Mouse (Mus musculus) right cerebral cortex, postnatal 14 days (tissue): ENCODE data around the gene Exoc4.

Experiments
- DNase-seq: peaks from one replicate; pipeline ENCODE4 v3.0.0; 2022

Exoc4 gene

GRCm38 (mm10) chr6:33322849-33323248, 74.0 kb downstream of the Exoc4 start:
- no peak for DNase-seq

- DNase-seq = no peak
Observed at GRCm38 (mm10) chr6:33323386-33323785, 74.5 kb downstream of the Exoc4 start.

- no peak for DNase-seq
Observed at GRCm38 (mm10) chr6:33328326-33328725, 79.4 kb downstream of the Exoc4 start.

GRCm38 (mm10) chr6:33347088-33347775, 98.3 kb downstream of the Exoc4 start:
- no peak for DNase-seq

- DNase-seq = peak; percentile 17
Observed at GRCm38 (mm10) chr6:33361613-33362012, 112.7 kb downstream of the Exoc4 start.

GRCm38 (mm10) chr6:33380517-33380916, 131.6 kb downstream of the Exoc4 start:
- no peak for DNase-seq

- DNase-seq = no peak
Observed at GRCm38 (mm10) chr6:33382176-33382575, 133.3 kb downstream of the Exoc4 start.

GRCm38 (mm10) chr6:33392020-33392419, 143.1 kb downstream of the Exoc4 start:
- no peak for DNase-seq

GRCm38 (mm10) chr6:33399491-33399890, 150.6 kb downstream of the Exoc4 start:
- DNase-seq = no peak

GRCm38 (mm10) chr6:33401161-33401560, 152.3 kb downstream of the Exoc4 start:
- no peak for DNase-seq

GRCm38 (mm10) chr6:33405562-33406275, 156.8 kb downstream of the Exoc4 start:
- no peak for DNase-seq

- no peak for DNase-seq
Observed at GRCm38 (mm10) chr6:33409586-33409985, 160.7 kb downstream of the Exoc4 start.

- no peak for DNase-seq
Observed at GRCm38 (mm10) chr6:33425007-33425406, 176.1 kb downstream of the Exoc4 start.

GRCm38 (mm10) chr6:33431207-33431787, 182.4 kb downstream of the Exoc4 start:
- DNase-seq = no peak

GRCm38 (mm10) chr6:33440508-33440907, 191.6 kb downstream of the Exoc4 start:
- DNase-seq = no peak

- DNase-seq = no peak
Observed at GRCm38 (mm10) chr6:33453810-33454209, 204.9 kb downstream of the Exoc4 start.

- DNase-seq = no peak
Observed at GRCm38 (mm10) chr6:33454354-33454753, 205.5 kb downstream of the Exoc4 start.

GRCm38 (mm10) chr6:33455238-33455637, 206.4 kb downstream of the Exoc4 start:
- DNase-seq = no peak

GRCm38 (mm10) chr6:33464862-33465261, 216.0 kb downstream of the Exoc4 start:
- DNase-seq = no peak

GRCm38 (mm10) chr6:33465392-33465791, 216.5 kb downstream of the Exoc4 start:
- no peak for DNase-seq

- DNase-seq = no peak
Observed at GRCm38 (mm10) chr6:33466168-33466839, 217.4 kb downstream of the Exoc4 start.

- no peak for DNase-seq
Observed at GRCm38 (mm10) chr6:33468480-33468879, 219.6 kb downstream of the Exoc4 start.

- no peak for DNase-seq
Observed at GRCm38 (mm10) chr6:33476134-33476533, 227.2 kb downstream of the Exoc4 start.

GRCm38 (mm10) chr6:33484568-33484967, 235.7 kb downstream of the Exoc4 start:
- no peak for DNase-seq
